Mouse (Mus musculus) spleen, adult 2 months (tissue): Measurements from ENCODE around the gene Gpi1. TPM values are rescaled to one million over a fixed set of nuclear protein-coding genes. Genes with fewer than 3 reads are reported as not detected.

Experiments used
- DNase-seq, 2 experiments: peaks; one replicate each; pipeline versions ENCODE4 v3.0.0 to v3.0.0-alpha.2; 2012 to 2021; ENCODE audit warnings: low spot score in 2 of 2, low read depth in 1 of 2
- H3K27ac ChIP-seq: fragments of 200-500 bp; 2 replicates; pipeline ENCODE4 v1.5.1; 2012; ENCODE audit warnings: low read length, inconsistent platforms; ENCODE audit not compliant: insufficient read depth
- H3K27me3 ChIP-seq: fragments of 200-500 bp; 2 replicates; pipeline ENCODE4 v1.6.1; 2012; ENCODE audit warnings: mild to moderate bottlenecking, moderate library complexity, low read length, inconsistent platforms; ENCODE audit not compliant: control insufficient read depth, insufficient read depth
- H3K36me3 ChIP-seq: fragments of 200-500 bp; 2 replicates; pipeline ENCODE4 v1.6.1; 2012; ENCODE audit warnings: mild to moderate bottlenecking, low read length, inconsistent platforms; ENCODE audit not compliant: control insufficient read depth, insufficient read depth
- H3K4me1 ChIP-seq: fragments of 200-500 bp; 2 replicates; pipeline ENCODE4 v1.6.1; 2011; ENCODE audit warnings: inconsistent platforms; ENCODE audit not compliant: control insufficient read depth, insufficient read depth, insufficient read length
- H3K4me3 ChIP-seq: fragments of 200-500 bp; 2 replicates; pipeline ENCODE4 v1.5.1; 2011; ENCODE audit warnings: mild to moderate bottlenecking, inconsistent platforms; ENCODE audit not compliant: insufficient read depth, insufficient read length; ENCODE audit errors: extremely low read depth
- CTCF ChIP-seq: fragments of 200-500 bp; IDR thresholded peaks from 2 replicates; pipeline ENCODE4 v1.5.1; 2011; ENCODE audit warnings: mild to moderate bottlenecking, inconsistent platforms; ENCODE audit not compliant: insufficient read depth, insufficient read length, insufficient replicate concordance; ENCODE audit errors: extremely low read depth
- POLR2A ChIP-seq: fragments of 200-500 bp; IDR thresholded peaks from 2 replicates; pipeline ENCODE4 v1.6.1; 2011; ENCODE audit warnings: low read depth, low read length, inconsistent platforms
- WGBS: fragments of 180-500 bp; shearing (Covaris S2); methylation state at CpG from one replicate; pipeline ENCODE4 v1.1.7; 2018; 5-methylcytosine and 5-hydroxymethylcytosine counted together
- polyA plus RNA-seq: library from polyadenylated mRNA; depleted of rRNA; stranded (reverse); fragments of >200 nt; gene quantifications from 2 replicates; pipeline ENCODE4 v1.2.3, GENCODE M21; 2012; rRNA removed

Gpi1 gene
- polyA plus RNA-seq: 116 and 161 TPM in 2 replicates

GRCm38 (mm10) chr7:34230116-34230515 is at the start of gene Gpi1:
TSS of gene Gpi1 (minus strand) at chr7:34230336.
- Histone ChIP-seq H3K36me3 (peaks cover 14% of the 10 kb centered on the region), H3K4me3 (peak within 1 kb of the TSS; percentile 79), H3K27ac (peak within 1 kb of the TSS; percentile 69), H3K27me3 (no peaks in the 10 kb centered on the region), H3K4me1 (peaks cover 10% of the 10 kb centered on the region; the same call in 1 of the 2 replicates)
- TF ChIP-seq POLR2A (peak; percentile 75), CTCF (peak; percentile 31; the same call in 1 of the 2 replicates)
- WGBS: under 1% methylated on average over 32 of the region's 39 CpGs
- peak; percentile 78 to 80 for DNase-seq

GRCm38 (mm10) chr7:34277656-34278055 is 47.5 kb upstream of the Gpi1 start:
- H3K36me3 ChIP-seq: no peaks in the 10 kb centered on the region; the same call in 1 of the 2 replicates
- no peaks in the 10 kb centered on the region for H3K27me3 ChIP-seq
- DNase-seq: no peak
- H3K4me1 ChIP-seq: no peaks in the 10 kb centered on the region
- TF ChIP-seq CTCF (no peak), POLR2A (no peak)
- 91% methylated on average over 2 of the region's 2 CpGs for WGBS
- no peak overlapping the region for H3K27ac ChIP-seq
- H3K4me3 ChIP-seq: no peak overlapping the region

GRCm38 (mm10) chr7:34276066-34276465 is 45.9 kb upstream of the Gpi1 start:
- Histone ChIP-seq H3K4me3 (no peak overlapping the region), H3K36me3 (no peaks in the 10 kb centered on the region; the same call in 1 of the 2 replicates), H3K4me1 (no peaks in the 10 kb centered on the region; the same call in 1 of the 2 replicates), H3K27me3 (no peaks in the 10 kb centered on the region), H3K27ac (no peak overlapping the region)
- TF ChIP-seq CTCF (no peak), POLR2A (no peak)
- 96% methylated on average over 3 of the region's 3 CpGs for WGBS
- DNase-seq: no peak

- H3K27ac ChIP-seq: no peak overlapping the region
- no peaks in the 10 kb centered on the region; the same call in 1 of the 2 replicates for H3K36me3 ChIP-seq
- H3K4me3 ChIP-seq: no peak overlapping the region
- no peaks in the 10 kb centered on the region; the same call in 1 of the 2 replicates for H3K4me1 ChIP-seq
- 58% methylated on average over 4 of the region's 4 CpGs for WGBS
- peak in 1 of 2 experiments; percentile 7 for DNase-seq
- H3K27me3 ChIP-seq: no peaks in the 10 kb centered on the region
- no peak for TF ChIP-seq POLR2A
- TF ChIP-seq CTCF: no peak
Measured at GRCm38 (mm10) chr7:34272465-34272864, 42.3 kb upstream of the Gpi1 start.

GRCm38 (mm10) chr7:34268463-34268862 is 38.3 kb upstream of the Gpi1 start:
- 93% methylated on average over 1 of the region's 1 CpGs for WGBS
- no peak for TF ChIP-seq CTCF
- no peak for TF ChIP-seq POLR2A
- H3K4me3 ChIP-seq: no peak overlapping the region
- no peak overlapping the region for H3K27ac ChIP-seq
- no peaks in the 10 kb centered on the region for H3K27me3 ChIP-seq
- peaks cover 2% of the 10 kb centered on the region; the same call in 1 of the 2 replicates for H3K4me1 ChIP-seq
- DNase-seq: no peak
- peaks cover 1% of the 10 kb centered on the region; the same call in 1 of the 2 replicates for H3K36me3 ChIP-seq

GRCm38 (mm10) chr7:34266421-34266820 is 36.3 kb upstream of the Gpi1 start:
- Histone ChIP-seq H3K4me3 (no peak overlapping the region), H3K4me1 (0 out of 2 replicates have a peak, but pooled peaks cover 2% of the 10 kb centered on the region), H3K36me3 (peaks cover 7% of the 10 kb centered on the region), H3K27ac (no peak overlapping the region), H3K27me3 (no peaks in the 10 kb centered on the region)
- TF ChIP-seq POLR2A: no peak
- no peak for TF ChIP-seq CTCF
- no peak for DNase-seq

- Histone ChIP-seq H3K27me3 (no peaks in the 10 kb centered on the region), H3K4me1 (0 out of 2 replicates have a peak, but pooled peaks cover 2% of the 10 kb centered on the region), H3K4me3 (no peak overlapping the region), H3K36me3 (peaks cover 7% of the 10 kb centered on the region), H3K27ac (no peak overlapping the region)
- 40% methylated on average over 5 of the region's 5 CpGs for WGBS
- TF ChIP-seq CTCF: peak; percentile 30; the same call in 1 of the 2 replicates
- TF ChIP-seq POLR2A: no peak
- DNase-seq: peak; percentile 26 to 51
Measured at GRCm38 (mm10) chr7:34265876-34266346, 35.8 kb upstream of the Gpi1 start.
